Mouse (Mus musculus) forebrain, embryonic 13.5 days (tissue): Measurements from ENCODE around the gene Arl3. TPM values are rescaled to one million over a fixed set of nuclear protein-coding genes. Genes with fewer than 3 reads are reported as not detected.

Experiments used
- ATAC-seq: fragments of 200-750 bp; cut with Nextera tagmentation; 2 replicates; pipeline ENCODE4 v1.8.0; 2017
- H3K27ac ChIP-seq: fragments of 300-500 bp; sonication (generic); 2 replicates; pipeline ENCODE4 v1.5.1; 2015; ENCODE audit warnings: inconsistent platforms, mild to moderate bottlenecking, moderate library complexity
- H3K27me3 ChIP-seq: fragments of 300-500 bp; sonication (generic); 2 replicates; pipeline ENCODE4 v1.6.1; 2015; ENCODE audit warnings: mild to moderate bottlenecking, inconsistent platforms
- H3K36me3 ChIP-seq: fragments of 300-500 bp; sonication (generic); 2 replicates; pipeline ENCODE4 v1.6.1; 2015; ENCODE audit warnings: mild to moderate bottlenecking, inconsistent platforms; ENCODE audit not compliant: poor library complexity, severe bottlenecking
- H3K4me1 ChIP-seq: fragments of 300-500 bp; sonication (generic); 2 replicates; pipeline ENCODE4 v1.6.1; 2015; ENCODE audit warnings: inconsistent platforms
- H3K4me2 ChIP-seq: fragments of 300-500 bp; sonication (generic); 2 replicates; pipeline ENCODE4 v1.6.1; 2015; ENCODE audit warnings: inconsistent platforms, mild to moderate bottlenecking, moderate library complexity
- H3K4me3 ChIP-seq: fragments of 300-500 bp; sonication (generic); 2 replicates; pipeline ENCODE4 v1.5.1; 2015; ENCODE audit warnings: mild to moderate bottlenecking, inconsistent platforms
- H3K9ac ChIP-seq: fragments of 300-500 bp; sonication (generic); 2 replicates; pipeline ENCODE4 v1.6.1; 2015; ENCODE audit warnings: mild to moderate bottlenecking, inconsistent platforms
- H3K9me3 ChIP-seq: fragments of 300-500 bp; sonication (generic); replicated peaks from 2 replicates; pipeline ENCODE4 v1.6.1; 2016; ENCODE audit warnings: inconsistent platforms
- WGBS: fragments of 180-500 bp; shearing (Covaris S2); methylation state at CpG from one replicate; pipeline ENCODE4 v1.1.7; 2015; 5-methylcytosine and 5-hydroxymethylcytosine counted together
- polyA plus RNA-seq: library from polyadenylated mRNA; unstranded; fragments of >200 nt; fragmentation: Nextera tagmentation; extraction: Ambion mirVana; gene quantifications from 2 replicates; pipeline ENCODE4 v1.2.1, GENCODE M21; 2015

The Arl3 gene
- polyA plus RNA-seq, 1 experiment from 2014 or later = 245 TPM

DNA sequence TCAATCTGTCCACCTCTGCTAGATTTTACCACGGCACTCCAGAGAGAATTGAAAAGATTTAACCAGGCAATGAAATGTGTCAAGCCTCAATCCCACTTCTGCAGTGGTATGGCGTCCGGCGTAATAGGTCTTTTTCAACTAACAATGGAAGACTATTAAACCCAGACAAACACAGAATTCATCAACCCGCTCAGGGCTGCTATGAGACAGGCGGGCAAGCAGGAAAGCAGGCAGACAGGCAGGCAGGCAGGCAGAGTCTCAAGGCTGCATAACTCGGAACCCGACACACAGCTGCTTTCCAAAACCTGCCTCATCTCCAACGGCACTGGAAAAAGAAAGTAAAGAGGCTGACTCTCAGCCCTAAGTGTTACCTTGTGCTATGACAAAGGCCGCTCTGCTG lies 24.9 kb downstream of the Arl3 start:
- H3K4me3 ChIP-seq = no peak overlapping the region

DNA sequence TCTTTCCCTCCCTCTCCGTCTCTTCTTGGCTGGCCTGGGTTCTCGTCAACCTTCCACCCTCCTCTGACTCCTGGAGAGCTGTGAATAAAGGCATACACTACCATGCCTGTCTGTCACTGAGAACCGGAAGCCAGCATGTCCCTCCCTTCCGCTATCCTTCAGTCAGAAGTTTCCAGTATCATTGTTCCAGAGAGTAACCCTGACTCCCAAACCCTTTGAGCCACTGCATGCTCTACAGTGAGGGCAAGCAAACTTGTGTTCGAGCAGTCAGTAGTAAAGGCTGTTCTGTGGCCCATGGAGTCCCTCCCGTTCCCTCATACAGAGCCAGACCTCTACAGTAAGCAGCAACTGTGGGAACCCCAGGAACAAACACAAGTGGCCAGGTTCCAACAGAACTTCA lies 25.4 kb downstream of the Arl3 start:
- H3K4me2 ChIP-seq = no peak overlapping the region
- peak overlapping the region; percentile 80 for H3K27ac ChIP-seq
- H3K4me3 ChIP-seq = no peak overlapping the region
- peaks cover 14% of the 10 kb centered on the region for H3K4me1 ChIP-seq
- H3K27me3 ChIP-seq = no peaks in the 10 kb centered on the region
- no peak overlapping the region for H3K9ac ChIP-seq
- H3K9me3 ChIP-seq = no peaks in the 10 kb centered on the region
- ATAC-seq = peak; percentile 43; the same call in 1 of the 2 replicates
- 76% methylated on average over 6 of the region's 6 CpGs for WGBS
- H3K36me3 ChIP-seq = peaks cover 57% of the 10 kb centered on the region

More for the DNA sequence above, 24.9 kb downstream of the Arl3 start:
- no peaks in the 10 kb centered on the region for H3K27me3 ChIP-seq
- no peaks in the 10 kb centered on the region for H3K9me3 ChIP-seq
- H3K4me1 ChIP-seq = peaks cover 14% of the 10 kb centered on the region
- H3K27ac ChIP-seq = peak overlapping the region; percentile 80
- 0 out of 2 replicates have a peak overlapping the region, but pooled peaks have one; percentile 16 for H3K4me2 ChIP-seq
- peaks cover 51% of the 10 kb centered on the region for H3K36me3 ChIP-seq
- peak; percentile 51 for ATAC-seq
- 37% methylated on average over 10 of the region's 10 CpGs for WGBS
- no peak overlapping the region for H3K9ac ChIP-seq

GRCm38 (mm10) chr19:46542750-46543149 lies 30.2 kb downstream of the Arl3 start:
- Histone ChIP-seq H3K9me3 (no peaks in the 10 kb centered on the region), H3K27ac (no peak overlapping the region), H3K36me3 (peaks cover 54% of the 10 kb centered on the region)

DNA sequence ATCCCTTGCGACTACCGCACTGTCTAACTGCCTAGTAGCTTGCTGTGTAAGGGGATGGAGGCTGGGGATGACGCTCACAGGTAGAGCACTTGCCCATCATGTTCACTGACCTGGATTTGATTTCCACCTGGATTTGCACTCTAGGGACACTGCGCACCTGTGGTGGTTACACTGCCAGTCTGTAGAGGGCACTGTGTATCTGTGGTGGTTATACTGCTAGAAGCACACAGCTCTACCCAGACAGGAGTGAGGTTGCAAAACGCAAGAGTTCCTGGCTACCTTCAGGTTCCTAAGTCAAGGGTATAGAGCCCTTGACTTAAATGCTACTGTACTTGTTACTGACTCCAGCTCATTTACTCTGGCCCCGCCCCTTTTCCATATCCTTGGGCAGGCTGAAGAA lies 34.8 kb downstream of the Arl3 start:
- Histone ChIP-seq H3K4me1 (peaks cover 7% of the 10 kb centered on the region; the same call in 1 of the 2 replicates), H3K4me2 (no peak overlapping the region), H3K27ac (no peak overlapping the region), H3K27me3 (no peaks in the 10 kb centered on the region), H3K9me3 (no peaks in the 10 kb centered on the region), H3K9ac (no peak overlapping the region), H3K36me3 (peaks cover 57% of the 10 kb centered on the region), H3K4me3 (no peak overlapping the region)
- WGBS = 87% methylated on average over 6 of the region's 6 CpGs
- no peak for ATAC-seq

More at GRCm38 (mm10) chr19:46542750-46543149, 30.2 kb downstream of the Arl3 start:
- Histone ChIP-seq H3K4me1 (peaks cover 8% of the 10 kb centered on the region), H3K27me3 (no peaks in the 10 kb centered on the region), H3K9ac (no peak overlapping the region), H3K4me3 (no peak overlapping the region), H3K4me2 (no peak overlapping the region)
- no peak for ATAC-seq
- 88% methylated on average over 8 of the region's 8 CpGs for WGBS

DNA sequence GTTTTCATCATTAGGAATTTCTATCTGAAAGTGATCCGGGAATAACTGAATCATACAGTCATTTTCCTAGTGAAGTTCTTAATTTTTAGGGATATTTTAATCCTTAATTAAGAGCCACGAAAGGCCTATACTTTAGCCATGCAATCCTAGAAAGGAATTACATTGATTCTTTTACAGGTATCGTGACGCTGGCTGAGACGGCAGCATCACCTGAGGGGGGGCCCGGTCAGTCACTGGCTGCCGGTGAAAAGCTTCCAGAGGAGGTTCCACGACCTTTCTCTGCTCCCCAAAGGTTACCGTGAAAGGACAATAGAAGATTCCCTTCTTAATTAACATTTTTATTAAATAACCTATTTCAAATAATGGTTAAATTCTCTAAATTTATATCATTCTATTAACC lies 35.6 kb downstream of the Arl3 start:
- H3K9me3 ChIP-seq = no peaks in the 10 kb centered on the region
- no peak overlapping the region for H3K9ac ChIP-seq
- H3K4me3 ChIP-seq = no peak overlapping the region
- 92% methylated on average over 9 of the region's 9 CpGs for WGBS
- no peak for ATAC-seq
- no peaks in the 10 kb centered on the region for H3K27me3 ChIP-seq
- peaks cover 15% of the 10 kb centered on the region for H3K4me1 ChIP-seq
- no peak overlapping the region for H3K27ac ChIP-seq
- H3K36me3 ChIP-seq = peaks cover 48% of the 10 kb centered on the region
- no peak overlapping the region for H3K4me2 ChIP-seq

DNA sequence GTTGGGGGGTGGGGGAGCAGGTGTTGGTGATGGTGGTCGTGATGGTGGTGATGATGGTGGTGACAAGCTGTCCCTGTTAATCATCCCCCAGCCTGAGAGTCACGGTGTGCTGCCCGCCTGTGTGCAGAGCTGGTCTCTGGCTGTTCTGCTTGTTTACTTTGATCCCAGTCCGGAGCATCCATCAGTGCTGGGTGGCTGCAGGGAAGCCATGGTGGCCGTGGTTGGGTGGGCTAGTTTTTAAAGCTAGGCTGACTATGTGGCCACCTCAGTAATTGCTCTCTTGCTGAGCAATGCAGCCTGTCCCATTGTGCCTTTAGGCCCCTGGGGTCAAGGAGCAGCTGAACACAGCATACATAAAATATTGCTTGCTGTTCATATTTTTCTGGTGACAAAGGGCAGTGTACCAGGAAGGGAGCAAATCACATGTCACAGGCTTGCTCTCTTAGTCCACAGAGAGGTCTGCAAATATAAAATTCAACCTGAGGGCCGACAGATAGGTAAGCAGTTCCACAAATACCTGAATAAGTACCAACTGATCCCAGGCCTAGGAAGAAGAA lies 38.4 kb downstream of the Arl3 start:
- Histone ChIP-seq H3K4me2 (no peak overlapping the region), H3K9ac (no peak overlapping the region), H3K27me3 (no peaks in the 10 kb centered on the region), H3K4me3 (no peak overlapping the region), H3K27ac (no peak overlapping the region), H3K36me3 (peaks cover 23% of the 10 kb centered on the region), H3K4me1 (peaks cover 43% of the 10 kb centered on the region), H3K9me3 (no peaks in the 10 kb centered on the region)
- no peak for ATAC-seq
- WGBS = 71% methylated on average over 6 of the region's 6 CpGs

- 70% methylated on average over 5 of the region's 5 CpGs for WGBS
- Histone ChIP-seq H3K4me2 (no peak overlapping the region), H3K9ac (peak overlapping the region; percentile 8), H3K4me3 (no peak overlapping the region), H3K9me3 (no peaks in the 10 kb centered on the region), H3K4me1 (peaks cover 53% of the 10 kb centered on the region), H3K36me3 (peaks cover 18% of the 10 kb centered on the region), H3K27me3 (no peaks in the 10 kb centered on the region), H3K27ac (no peak overlapping the region)
- no peak for ATAC-seq
Measured at GRCm38 (mm10) chr19:46533525-46533924, 39.5 kb downstream of the Arl3 start.

DNA sequence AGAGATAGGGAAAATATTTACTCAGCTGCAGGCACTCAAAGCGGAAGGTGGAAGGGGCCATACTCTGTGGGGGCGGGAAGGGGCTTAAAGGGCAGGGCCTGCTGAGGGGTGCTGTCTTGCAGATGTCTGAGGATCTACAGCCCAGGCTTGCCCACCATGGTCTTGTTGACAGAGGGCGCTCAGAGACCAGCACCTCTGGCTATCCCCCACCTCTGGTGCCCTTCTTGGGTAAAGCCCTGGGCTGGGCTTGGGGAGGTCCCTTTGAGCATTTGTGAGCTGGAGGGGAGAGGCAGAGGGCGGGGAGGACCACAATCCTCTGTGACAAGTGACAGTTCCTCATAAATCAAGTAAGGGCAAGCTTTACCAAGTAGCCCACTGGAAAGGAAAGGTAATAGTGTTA lies 39.9 kb downstream of the Arl3 start:
- 44% methylated on average over 4 of the region's 4 CpGs for WGBS
- Histone ChIP-seq H3K9me3 (no peaks in the 10 kb centered on the region), H3K4me3 (no peak overlapping the region), H3K4me1 (peaks cover 58% of the 10 kb centered on the region), H3K27ac (peak overlapping the region; percentile 31; the same call in 1 of the 2 replicates), H3K27me3 (no peaks in the 10 kb centered on the region), H3K4me2 (no peak overlapping the region), H3K9ac (peak overlapping the region; percentile 8; the same call in 1 of the 2 replicates), H3K36me3 (peaks cover 18% of the 10 kb centered on the region)
- no peak for ATAC-seq

- Histone ChIP-seq H3K27ac (peak overlapping the region; percentile 62), H3K4me1 (peaks cover 67% of the 10 kb centered on the region), H3K36me3 (peaks cover 18% of the 10 kb centered on the region), H3K4me3 (no peak overlapping the region), H3K9me3 (no peaks in the 10 kb centered on the region), H3K4me2 (peak overlapping the region; percentile 28; the same call in 1 of the 2 replicates), H3K27me3 (no peaks in the 10 kb centered on the region), H3K9ac (0 out of 2 replicates have a peak overlapping the region, but pooled peaks have one; percentile 21)
- ATAC-seq = no peak
- 5% methylated on average over 10 of the region's 10 CpGs for WGBS
Measured at GRCm38 (mm10) chr19:46532031-46532688, 40.8 kb downstream of the Arl3 start.

DNA sequence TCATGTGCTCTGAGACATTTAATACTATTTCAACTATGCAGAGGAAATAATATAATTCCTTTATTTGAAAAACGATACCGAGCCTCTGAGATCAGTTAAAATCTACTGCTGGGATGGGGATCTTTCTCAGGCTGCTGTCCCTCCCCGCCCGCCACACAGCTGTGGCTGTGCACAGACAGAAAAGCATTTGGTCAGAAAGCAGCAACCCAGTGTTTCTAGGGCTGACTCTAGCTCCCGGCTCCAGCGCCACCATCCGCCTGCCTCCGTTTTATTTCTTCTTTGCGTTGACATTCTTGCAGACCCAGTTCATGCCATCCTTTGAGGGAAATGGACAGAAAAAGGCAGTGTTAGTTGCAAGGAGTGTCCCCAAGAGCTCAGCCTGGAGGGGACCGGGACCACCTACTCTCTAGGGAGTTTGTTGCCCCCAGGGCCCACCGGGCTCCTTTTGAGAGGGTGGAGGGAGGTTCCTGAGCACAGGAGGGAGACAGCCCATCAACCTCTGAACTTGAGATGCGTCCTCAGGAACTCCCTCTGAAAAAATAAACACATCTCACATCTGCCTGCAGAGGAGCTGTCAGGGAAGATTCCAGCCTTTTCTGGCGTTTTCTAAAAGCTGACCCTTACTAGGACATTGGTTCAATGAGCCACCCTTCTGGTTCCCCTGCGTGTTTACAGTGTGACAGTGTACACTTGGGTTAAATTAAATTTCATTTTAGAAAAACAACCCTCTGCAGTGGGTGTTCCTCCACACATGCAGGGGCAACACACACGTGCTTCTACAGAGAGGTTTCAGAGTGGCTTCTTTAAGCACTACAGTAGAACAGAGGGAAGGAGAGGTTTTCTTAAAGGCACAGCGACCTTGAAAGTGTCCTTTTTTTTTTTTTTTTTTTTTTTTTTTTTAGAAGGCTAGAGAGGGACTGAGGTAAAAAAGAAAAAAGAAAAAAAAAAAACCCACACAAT lies 41.6 kb downstream of the Arl3 start:
- no peak for ATAC-seq
- Histone ChIP-seq H3K4me2 (peak overlapping the region; percentile 69; the same call in 1 of the 2 replicates), H3K27ac (peak overlapping the region; percentile 91), H3K4me3 (no peak overlapping the region), H3K4me1 (peaks cover 75% of the 10 kb centered on the region), H3K27me3 (no peaks in the 10 kb centered on the region), H3K9ac (peak overlapping the region; percentile 61), H3K36me3 (peaks cover 14% of the 10 kb centered on the region), H3K9me3 (no peaks in the 10 kb centered on the region)
- WGBS = 10% methylated on average over 16 of the region's 16 CpGs

DNA sequence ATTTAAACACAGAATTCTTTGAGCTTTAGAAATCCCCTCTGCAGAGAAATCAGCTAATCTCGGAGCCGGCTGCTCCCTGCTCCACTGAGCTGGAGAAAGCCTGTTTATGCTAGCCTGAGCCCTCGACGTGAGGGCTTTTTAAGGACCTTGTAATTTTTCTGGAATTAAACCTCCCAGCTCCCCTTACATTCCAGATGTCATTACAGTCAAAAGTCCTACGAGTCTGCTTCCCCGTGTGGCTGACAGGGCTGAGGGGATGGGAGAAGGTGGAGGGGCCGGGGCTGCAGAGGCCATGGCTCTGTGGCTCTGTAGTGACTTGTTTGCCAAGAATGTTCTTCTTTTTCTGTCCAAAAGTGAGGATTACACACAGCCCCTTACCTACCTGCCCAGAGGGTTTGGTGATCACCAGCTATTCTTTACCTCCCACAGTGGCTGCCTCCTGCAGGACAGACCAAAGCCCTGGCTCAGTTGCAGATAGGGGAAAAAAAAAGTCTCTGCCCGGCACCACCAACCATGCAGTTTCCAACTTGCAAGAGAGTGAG lies 42.5 kb downstream of the Arl3 start:
- no peaks in the 10 kb centered on the region for H3K27me3 ChIP-seq
- peaks cover 84% of the 10 kb centered on the region for H3K4me1 ChIP-seq
- H3K27ac ChIP-seq = peak overlapping the region; percentile 91
- peak overlapping the region; percentile 69 for H3K4me2 ChIP-seq
- H3K4me3 ChIP-seq = no peak overlapping the region
- no peaks in the 10 kb centered on the region for H3K9me3 ChIP-seq
- peak overlapping the region; percentile 61 for H3K9ac ChIP-seq
- no peak for ATAC-seq
- WGBS = 10% methylated on average over 8 of the region's 8 CpGs
- H3K36me3 ChIP-seq = peaks cover 8% of the 10 kb centered on the region; the same call in 1 of the 2 replicates
